Mouse (Mus musculus): Measurements from ENCODE around the gene Clec1a. TPM values are rescaled to one million over a fixed set of nuclear protein-coding genes. Genes with fewer than 3 reads are reported as not detected.
"Not testable (repeated sequence)": the region's sequence is repeated elsewhere in the genome, so short reads cannot be mapped to it uniquely, and the experiment has no call there.

Clec1a gene
- 5.8 and 6.2 TPM in 2 replicates for polyA plus RNA-seq (2014; fragmentation: Nextera tagmentation; extraction: Ambion mirVana)

GRCm38 (mm10) chr6:129451411-129452039 lies at the start of gene Clec1a:
Clec1a (minus strand) TSS chr6:129452000.
- H3K27ac ChIP-seq (ENCODE audit: low read depth, low read length): no peak within 1 kb of the TSS; the same call in 1 of the 2 replicates
- no peaks in the 10 kb centered on the region for H3K36me3 ChIP-seq (ENCODE audit: control insufficient read depth, insufficient read depth, low read length)
- H3K4me1 ChIP-seq (ENCODE audit: control insufficient read depth, insufficient read depth, low read length): no peaks in the 10 kb centered on the region
- H3K9me3 ChIP-seq (ENCODE audit: control insufficient read depth, low read length): no peaks in the 10 kb centered on the region
- H3K4me3 ChIP-seq (ENCODE audit: low read length): peak within 1 kb of the TSS; percentile 7; the same call in 1 of the 2 replicates
- H3K27me3 ChIP-seq (ENCODE audit: control insufficient read depth, insufficient read depth, low read length): no peaks in the 10 kb centered on the region
- H3K9ac ChIP-seq (ENCODE audit: low read depth, low read length): no peak within 1 kb of the TSS
- peak within 1 kb of the TSS; percentile 8; the same call in 1 of the 2 replicates for H3K4me2 ChIP-seq (replicated peaks; ENCODE audit: low read depth, low read length)
- 60% methylated on average over 13 of the region's 13 CpGs for WGBS
- no peak for ATAC-seq (ENCODE audit: low FRiP score, low TSS enrichment)

GRCm38 (mm10) chr6:129499516-129499915 lies 47.7 kb upstream of the Clec1a start:
- not testable (repeated sequence) for H3K9me3 ChIP-seq (ENCODE audit: control insufficient read depth, low read length); H3K36me3 ChIP-seq (ENCODE audit: control insufficient read depth, insufficient read depth, low read length); ATAC-seq (ENCODE audit: low FRiP score, low TSS enrichment); H3K27me3 ChIP-seq (ENCODE audit: control insufficient read depth, insufficient read depth, low read length); H3K4me3 ChIP-seq (ENCODE audit: low read length); H3K4me2 ChIP-seq (replicated peaks; ENCODE audit: low read depth, low read length); H3K4me1 ChIP-seq (ENCODE audit: control insufficient read depth, insufficient read depth, low read length); H3K27ac ChIP-seq (ENCODE audit: low read depth, low read length); H3K9ac ChIP-seq (ENCODE audit: low read depth, low read length)
- 88% methylated on average over 1 of the region's 1 CpGs for WGBS

- H3K4me2 ChIP-seq (replicated peaks; ENCODE audit: low read depth, low read length): no peak overlapping the region
- no peaks in the 10 kb centered on the region for H3K4me1 ChIP-seq (ENCODE audit: control insufficient read depth, insufficient read depth, low read length)
- H3K4me3 ChIP-seq (ENCODE audit: low read length): no peak overlapping the region
- no peaks in the 10 kb centered on the region for H3K36me3 ChIP-seq (ENCODE audit: control insufficient read depth, insufficient read depth, low read length)
- no peaks in the 10 kb centered on the region for H3K9me3 ChIP-seq (ENCODE audit: control insufficient read depth, low read length)
- 88% methylated on average over 3 of the region's 3 CpGs for WGBS
- no peak overlapping the region for H3K9ac ChIP-seq (ENCODE audit: low read depth, low read length)
- no peak for ATAC-seq (ENCODE audit: low FRiP score, low TSS enrichment)
- no peaks in the 10 kb centered on the region for H3K27me3 ChIP-seq (ENCODE audit: control insufficient read depth, insufficient read depth, low read length)
- no peak overlapping the region for H3K27ac ChIP-seq (ENCODE audit: low read depth, low read length)
Observed at GRCm38 (mm10) chr6:129497345-129498218, 45.8 kb upstream of the Clec1a start.

GRCm38 (mm10) chr6:129494924-129495323 lies 43.1 kb upstream of the Clec1a start:
- Histone ChIP-seq H3K4me1 (ENCODE audit: control insufficient read depth, insufficient read depth, low read length) (no peaks in the 10 kb centered on the region), H3K36me3 (ENCODE audit: control insufficient read depth, insufficient read depth, low read length) (no peaks in the 10 kb centered on the region), H3K4me3 (ENCODE audit: low read length) (no peak overlapping the region), H3K9ac (ENCODE audit: low read depth, low read length) (no peak overlapping the region), H3K9me3 (ENCODE audit: control insufficient read depth, low read length) (no peaks in the 10 kb centered on the region), H3K4me2 (replicated peaks; ENCODE audit: low read depth, low read length) (no peak overlapping the region), H3K27me3 (ENCODE audit: control insufficient read depth, insufficient read depth, low read length) (no peaks in the 10 kb centered on the region), H3K27ac (ENCODE audit: low read depth, low read length) (no peak overlapping the region)
- WGBS: 87% methylated on average over 4 of the region's 4 CpGs
- no peak for ATAC-seq (ENCODE audit: low FRiP score, low TSS enrichment)

- no peak overlapping the region for H3K4me2 ChIP-seq (replicated peaks; ENCODE audit: low read depth, low read length)
- 59% methylated on average over 8 of the region's 8 CpGs for WGBS
Observed at GRCm38 (mm10) chr6:129480089-129480958, 28.5 kb upstream of the Clec1a start.

GRCm38 (mm10) chr6:129476404-129477126 lies 24.8 kb upstream of the Clec1a start:
- H3K4me3 ChIP-seq (ENCODE audit: low read length): no peak overlapping the region
- no peak overlapping the region for H3K27ac ChIP-seq (ENCODE audit: low read depth, low read length)
- no peaks in the 10 kb centered on the region for H3K36me3 ChIP-seq (ENCODE audit: control insufficient read depth, insufficient read depth, low read length)
- ATAC-seq (ENCODE audit: low FRiP score, low TSS enrichment): peak; percentile 63
- 0 out of 2 replicates have a peak, but pooled peaks cover 4% of the 10 kb centered on the region for H3K4me1 ChIP-seq (ENCODE audit: control insufficient read depth, insufficient read depth, low read length)
- H3K27me3 ChIP-seq (ENCODE audit: control insufficient read depth, insufficient read depth, low read length): no peaks in the 10 kb centered on the region
- no peaks in the 10 kb centered on the region for H3K9me3 ChIP-seq (ENCODE audit: control insufficient read depth, low read length)
- no peak overlapping the region for H3K4me2 ChIP-seq (replicated peaks; ENCODE audit: low read depth, low read length)
- WGBS: 23% methylated on average over 13 of the region's 13 CpGs
- no peak overlapping the region for H3K9ac ChIP-seq (ENCODE audit: low read depth, low read length)

More at GRCm38 (mm10) chr6:129480089-129480958, 28.5 kb upstream of the Clec1a start:
- H3K27ac ChIP-seq (ENCODE audit: low read depth, low read length): no peak overlapping the region
- no peak for ATAC-seq (ENCODE audit: low FRiP score, low TSS enrichment)
- no peaks in the 10 kb centered on the region for H3K27me3 ChIP-seq (ENCODE audit: control insufficient read depth, insufficient read depth, low read length)
- H3K9ac ChIP-seq (ENCODE audit: low read depth, low read length): no peak overlapping the region
- no peak overlapping the region for H3K4me3 ChIP-seq (ENCODE audit: low read length)
- H3K36me3 ChIP-seq (ENCODE audit: control insufficient read depth, insufficient read depth, low read length): no peaks in the 10 kb centered on the region
- H3K9me3 ChIP-seq (ENCODE audit: control insufficient read depth, low read length): no peaks in the 10 kb centered on the region
- H3K4me1 ChIP-seq (ENCODE audit: control insufficient read depth, insufficient read depth, low read length): 0 out of 2 replicates have a peak, but pooled peaks cover 4% of the 10 kb centered on the region

GRCm38 (mm10) chr6:129472627-129473026 lies 20.8 kb upstream of the Clec1a start:
- no peaks in the 10 kb centered on the region for H3K9me3 ChIP-seq (ENCODE audit: control insufficient read depth, low read length)
- no peaks in the 10 kb centered on the region for H3K36me3 ChIP-seq (ENCODE audit: control insufficient read depth, insufficient read depth, low read length)
- H3K4me1 ChIP-seq (ENCODE audit: control insufficient read depth, insufficient read depth, low read length): 0 out of 2 replicates have a peak, but pooled peaks cover 4% of the 10 kb centered on the region
- no peak overlapping the region for H3K9ac ChIP-seq (ENCODE audit: low read depth, low read length)
- no peak for ATAC-seq (ENCODE audit: low FRiP score, low TSS enrichment)
- 49% methylated on average over 5 of the region's 5 CpGs for WGBS
- H3K4me2 ChIP-seq (replicated peaks; ENCODE audit: low read depth, low read length): no peak overlapping the region
- H3K27me3 ChIP-seq (ENCODE audit: control insufficient read depth, insufficient read depth, low read length): no peaks in the 10 kb centered on the region
- no peak overlapping the region for H3K4me3 ChIP-seq (ENCODE audit: low read length)
- no peak overlapping the region for H3K27ac ChIP-seq (ENCODE audit: low read depth, low read length)

- Histone ChIP-seq H3K4me1 (ENCODE audit: control insufficient read depth, insufficient read depth, low read length) (0 out of 2 replicates have a peak, but pooled peaks cover 3% of the 10 kb centered on the region), H3K27ac (ENCODE audit: low read depth, low read length) (no peak overlapping the region), H3K9ac (ENCODE audit: low read depth, low read length) (no peak overlapping the region), H3K4me3 (ENCODE audit: low read length) (no peak overlapping the region), H3K9me3 (ENCODE audit: control insufficient read depth, low read length) (no peaks in the 10 kb centered on the region), H3K36me3 (ENCODE audit: control insufficient read depth, insufficient read depth, low read length) (no peaks in the 10 kb centered on the region), H3K4me2 (replicated peaks; ENCODE audit: low read depth, low read length) (no peak overlapping the region), H3K27me3 (ENCODE audit: control insufficient read depth, insufficient read depth, low read length) (no peaks in the 10 kb centered on the region)
- ATAC-seq (ENCODE audit: low FRiP score, low TSS enrichment): no peak
- 91% methylated on average over 6 of the region's 6 CpGs for WGBS
Observed at GRCm38 (mm10) chr6:129471386-129471785, 19.6 kb upstream of the Clec1a start.

Data from kidney, embryonic 14.5 days (tissue).